Mouse (Mus musculus) layer of hippocampus, adult 6 months (tissue): Measurements from ENCODE around the gene Slc8a1. TPM values are rescaled to one million over a fixed set of nuclear protein-coding genes. Genes with fewer than 3 reads are reported as not detected.

ENCODE experiments used
- long read RNA-seq, 2 experiments: library from polyadenylated mRNA; unstranded; transcript quantifications; one replicate each; pipeline ENCODE4 v2.0.0; 2019 to 2020
- polyA plus RNA-seq: library from polyadenylated mRNA; unstranded; fragments of <200 nt; fragmentation: Nextera tagmentation; gene quantifications from 2 replicates; pipeline ENCODE4 v1.2.3, GENCODE M21; 2021

The Slc8a1 gene
- 26.2 and 31.7 TPM in 2 replicates for polyA plus RNA-seq
- long read RNA-seq, experiment 1, transcript Slc8a1-205 (2 exons, 2,017 nt), result major isoform, 6 of 122 reads
- long read RNA-seq, experiment 1, partial matches to known transcripts, result 0 of 122 reads
- long read RNA-seq, experiment 1, other reads (novel, unspliced or antisense), result 116 of 122 reads
- long read RNA-seq, experiment 2, partial matches to known transcripts, result 0 of 134 reads
- long read RNA-seq, experiment 2, other reads (novel, unspliced or antisense), result 131 of 134 reads

DNA sequence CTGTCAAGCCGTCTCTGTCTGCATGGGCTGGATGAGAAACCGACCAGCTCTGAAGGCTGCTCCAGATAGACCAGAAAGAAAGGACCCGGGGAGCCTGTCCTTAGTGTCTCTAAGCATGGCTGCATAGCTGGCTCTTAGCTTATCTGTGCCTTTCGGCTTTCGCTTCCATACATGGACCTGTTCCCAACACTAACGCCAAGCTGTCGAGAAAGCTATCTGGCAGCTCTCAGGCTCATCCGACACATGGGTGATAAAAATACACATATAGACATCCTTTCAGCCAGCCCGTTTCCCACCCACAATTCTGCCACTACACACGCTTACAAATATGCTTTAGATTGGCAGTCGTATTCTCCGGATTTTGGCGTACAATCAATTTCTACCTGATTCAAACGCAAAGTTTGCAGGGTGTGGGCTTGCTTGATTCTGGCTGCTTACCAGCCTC lies at the start of gene Slc8a1:
Gene Slc8a1, minus strand, starts transcription at position 67 of the 445 bp plus-strand sequence.

DNA sequence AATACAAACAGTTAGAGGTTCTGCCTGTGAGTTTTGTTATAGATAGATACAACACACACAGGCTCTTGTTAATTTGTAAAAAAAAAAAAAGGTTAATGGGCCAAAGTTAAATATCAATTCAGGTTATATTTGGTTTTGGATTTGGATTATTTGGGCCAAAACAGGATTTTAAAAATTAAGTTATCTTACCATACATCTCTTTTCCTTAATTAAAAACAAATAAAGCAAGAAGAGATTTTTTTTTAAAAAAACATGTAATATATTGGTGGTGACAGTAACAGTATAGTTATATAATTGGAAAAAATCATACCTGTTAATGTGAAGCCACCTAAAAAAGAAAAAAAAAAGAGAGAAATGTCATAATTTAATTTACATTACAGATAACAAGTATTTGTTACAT lies 296.7 kb downstream of the Slc8a1 start, which contains the start of gene Gm11096:
Gene Gm11096, plus strand, starts transcription at position 301 of the 400 bp plus-strand sequence.

